Mouse (Mus musculus): ENCODE results near the gene Fut8. TPM values are rescaled to one million over a fixed set of nuclear protein-coding genes. Genes with fewer than 3 reads are reported as not detected.

Fut8 gene
- total and polyA plus RNA-seq, 3 experiments, result 60.6 to 124 (median 86.0) TPM

- TF ChIP-seq ZKSCAN1 (IDR thresholded peaks at IDR 0.05; ENCODE audit: borderline replicate concordance, low read depth, low read length), result peak; percentile 49; the same call in 1 of the 2 replicates
- TF ChIP-seq POLR2AphosphoS2 (IDR thresholded peaks at IDR 0.05; ENCODE audit: low read depth, low read length), result no peak
- H3K9ac ChIP-seq (ENCODE audit: insufficient read depth, low read depth), result no peak overlapping the region; the same call in 1 of the 2 replicates
- DNase-seq (ENCODE audit: extremely low read depth), result no peak
- H3K9me3 ChIP-seq (replicated peaks; ENCODE audit: low read length), result no peaks in the 10 kb centered on the region
- peaks cover 5 to 59% of the 10 kb centered on the region in 2 experiments; a peak in 3 of 4 replicates for H3K4me1 ChIP-seq (ENCODE audit: control insufficient read depth in 1 of 2, insufficient read depth in 2 of 2)
- H3K79me2 ChIP-seq (replicated peaks; ENCODE audit: control insufficient read depth, extremely low read depth, insufficient read depth, poor library complexity, severe bottlenecking), result peaks cover 30% of the 10 kb centered on the region
- dilution Hi-C loops (cut with MboI; ENCODE audit: extremely low pct_ligation_motif_present, extremely low pct_unique_long_range_greater_than_20kb, low sequenced_read_pairs) (no loop called here), in situ Hi-C loops (cut with MboI; ENCODE audit: low pct_ligation_motif_present, low pct_unique_long_range_greater_than_20kb, low sequenced_read_pairs) (no loop called here)
- H3K36me3 ChIP-seq (replicated peaks in 1 of 2; ENCODE audit: control insufficient read depth in 1 of 2, insufficient read depth in 1 of 2, low read length in 1 of 2), result no peaks in the 10 kb centered on the region
- no peak overlapping the region for H3K4me2 ChIP-seq (ENCODE audit: insufficient read depth, low read depth, poor library complexity, severe bottlenecking)
- no peaks in the 10 kb centered on the region for H3K27me3 ChIP-seq (replicated peaks)
- H3K27ac ChIP-seq (ENCODE audit: insufficient read depth, low read depth), result no peak overlapping the region
- H3K4me3 ChIP-seq (replicated peaks in 1 of 3; ENCODE audit: low read depth in 2 of 3, low read length in 2 of 3, poor library complexity in 1 of 3), result no peak overlapping the region
These were observed 58.2 kb downstream of the Fut8 start for GRCm38 (mm10) chr12:77296119-77296518.

- Histone ChIP-seq H3K79me2 (replicated peaks; ENCODE audit: control insufficient read depth, extremely low read depth, insufficient read depth, poor library complexity, severe bottlenecking) (peaks cover 31% of the 10 kb centered on the region), H3K4me1 (ENCODE audit: control insufficient read depth in 1 of 2, insufficient read depth in 2 of 2) (peaks cover 5 to 65% of the 10 kb centered on the region in 2 experiments; a peak in 3 of 4 replicates), H3K4me3 (replicated peaks in 1 of 3; ENCODE audit: low read depth in 2 of 3, low read length in 2 of 3, poor library complexity in 1 of 3) (no peak overlapping the region), H3K36me3 (replicated peaks in 1 of 2; ENCODE audit: control insufficient read depth in 1 of 2, insufficient read depth in 1 of 2, low read length in 1 of 2) (no peaks in the 10 kb centered on the region), H3K4me2 (ENCODE audit: insufficient read depth, low read depth, poor library complexity, severe bottlenecking) (peak overlapping the region; percentile 41), H3K27ac (ENCODE audit: insufficient read depth, low read depth) (peak overlapping the region; percentile 95), H3K27me3 (replicated peaks) (no peaks in the 10 kb centered on the region), H3K9ac (ENCODE audit: insufficient read depth, low read depth) (peak overlapping the region; percentile 71; the same call in 1 of the 2 replicates), H3K9me3 (replicated peaks; ENCODE audit: low read length) (no peaks in the 10 kb centered on the region)
- dilution Hi-C loops (cut with MboI; ENCODE audit: extremely low pct_ligation_motif_present, extremely low pct_unique_long_range_greater_than_20kb, low sequenced_read_pairs) (no loop called here), in situ Hi-C loops (cut with MboI; ENCODE audit: low pct_ligation_motif_present, low pct_unique_long_range_greater_than_20kb, low sequenced_read_pairs) (no loop called here)
- no peak for DNase-seq (ENCODE audit: extremely low read depth)
- TF ChIP-seq NRF1 (IDR thresholded peaks at IDR 0.05; ENCODE audit: low read depth, low read length) (no peak), TBP (conservative IDR thresholded peaks at IDR 0.05; ENCODE audit: low read depth, low read length) (peak; percentile 63; the same call in 1 of the 2 replicates)
These were observed 59.2 kb downstream of the Fut8 start for GRCm38 (mm10) chr12:77297114-77297513.

GRCm38 (mm10) chr12:77297858-77298257 lies 59.9 kb downstream of the Fut8 start:
- dilution Hi-C loops (cut with MboI; ENCODE audit: extremely low pct_ligation_motif_present, extremely low pct_unique_long_range_greater_than_20kb, low sequenced_read_pairs) (no loop called here), in situ Hi-C loops (cut with MboI; ENCODE audit: low pct_ligation_motif_present, low pct_unique_long_range_greater_than_20kb, low sequenced_read_pairs) (no loop called here)
- Histone ChIP-seq H3K9me3 (replicated peaks; ENCODE audit: low read length) (no peaks in the 10 kb centered on the region), H3K36me3 (replicated peaks in 1 of 2; ENCODE audit: control insufficient read depth in 1 of 2, insufficient read depth in 1 of 2, low read length in 1 of 2) (no peaks in the 10 kb centered on the region), H3K27me3 (replicated peaks) (no peaks in the 10 kb centered on the region), H3K27ac (ENCODE audit: insufficient read depth, low read depth) (peak overlapping the region; percentile 95), H3K9ac (ENCODE audit: insufficient read depth, low read depth) (peak overlapping the region; percentile 71), H3K79me2 (replicated peaks; ENCODE audit: control insufficient read depth, extremely low read depth, insufficient read depth, poor library complexity, severe bottlenecking) (peaks cover 31% of the 10 kb centered on the region), H3K4me3 (replicated peaks in 1 of 3; ENCODE audit: low read depth in 2 of 3, low read length in 2 of 3, poor library complexity in 1 of 3) (no peak overlapping the region), H3K4me2 (ENCODE audit: insufficient read depth, low read depth, poor library complexity, severe bottlenecking) (peak overlapping the region; percentile 41), H3K4me1 (ENCODE audit: control insufficient read depth in 1 of 2, insufficient read depth in 2 of 2) (peaks cover 5 to 63% of the 10 kb centered on the region in 2 experiments; a peak in 3 of 4 replicates)
- peak; percentile 70 for DNase-seq (ENCODE audit: extremely low read depth)
- TF ChIP-seq UBTF (IDR thresholded peaks at IDR 0.05; ENCODE audit: low read depth, low read length) (no peak), POLR2A (IDR thresholded peaks at IDR 0.05; ENCODE audit: low read depth, low read length) (peak; percentile 4; the same call in 1 of the 2 replicates), SIN3A (IDR thresholded peaks at IDR 0.05; ENCODE audit: low read length) (peak; percentile 51; the same call in 1 of the 2 replicates), MAFK (IDR thresholded peaks at IDR 0.05; ENCODE audit: insufficient replicate concordance, low read length) (no peak), ZC3H11A (IDR thresholded peaks at IDR 0.05; ENCODE audit: low read depth, low read length) (no peak), USF2 (conservative IDR thresholded peaks at IDR 0.05; ENCODE audit: low read depth, low read length) (no peak), GABPA (IDR thresholded peaks at IDR 0.05; ENCODE audit: insufficient replicate concordance, low read depth, low read length) (no peak), ETS1 (conservative IDR thresholded peaks at IDR 0.05; ENCODE audit: low read depth, low read length) (peak; percentile 74), ZNF384 (IDR thresholded peaks at IDR 0.05; ENCODE audit: low read depth, low read length) (0 out of 2 replicates have a peak, but pooled peaks have one; percentile 7), SMC3 (IDR thresholded peaks at IDR 0.05; ENCODE audit: low read depth, low read length) (no peak), ZKSCAN1 (IDR thresholded peaks at IDR 0.05; ENCODE audit: borderline replicate concordance, low read depth, low read length) (no peak), MAZ (IDR thresholded peaks at IDR 0.05; ENCODE audit: low read depth, low read length) (no peak), E2F4 (IDR thresholded peaks at IDR 0.05; ENCODE audit: insufficient replicate concordance, low read depth, low read length) (no peak), KAT2A (IDR thresholded peaks at IDR 0.05; ENCODE audit: insufficient replicate concordance, low read length) (no peak), JUN (IDR thresholded peaks at IDR 0.05; ENCODE audit: insufficient read depth, low read depth, low read length) (no peak), MAX (IDR thresholded peaks at IDR 0.05; ENCODE audit: low read length) (no peak), EP300 (IDR thresholded peaks at IDR 0.05; ENCODE audit: low read length) (peak; percentile 71), NRF1 (IDR thresholded peaks at IDR 0.05; ENCODE audit: low read depth, low read length) (no peak), RCOR1 (conservative IDR thresholded peaks at IDR 0.05; ENCODE audit: low read depth, low read length) (0 out of 2 replicates have a peak, but pooled peaks have one; percentile 34), ELF1 (IDR thresholded peaks at IDR 0.05; ENCODE audit: low read depth, low read length) (0 out of 2 replicates have a peak, but pooled peaks have one; percentile 25), NELFE (IDR thresholded peaks at IDR 0.05; ENCODE audit: low read depth, low read length) (no peak), POLR2AphosphoS2 (IDR thresholded peaks at IDR 0.05; ENCODE audit: low read depth, low read length) (0 out of 2 replicates have a peak, but pooled peaks have one; percentile 59), ZMIZ1 (IDR thresholded peaks at IDR 0.05; ENCODE audit: low read depth, low read length) (no peak)

Measured in CH12.LX (cell line).